Mouse (Mus musculus): ENCODE measurements at regions not wholly inside any gene's neighbourhood (a gene's known extent, or its start where the extent isn't known, plus 50 kb on each side); places are given as distances from the start of the nearest gene placed in this dataset.

GRCm38 (mm10) chr8:76038526-76038925, 590.0 kb downstream of the Iqcm start:
- no peak for DNase-seq (ENCODE audit: extremely low read depth, low read depth, low spot score)

DNA sequence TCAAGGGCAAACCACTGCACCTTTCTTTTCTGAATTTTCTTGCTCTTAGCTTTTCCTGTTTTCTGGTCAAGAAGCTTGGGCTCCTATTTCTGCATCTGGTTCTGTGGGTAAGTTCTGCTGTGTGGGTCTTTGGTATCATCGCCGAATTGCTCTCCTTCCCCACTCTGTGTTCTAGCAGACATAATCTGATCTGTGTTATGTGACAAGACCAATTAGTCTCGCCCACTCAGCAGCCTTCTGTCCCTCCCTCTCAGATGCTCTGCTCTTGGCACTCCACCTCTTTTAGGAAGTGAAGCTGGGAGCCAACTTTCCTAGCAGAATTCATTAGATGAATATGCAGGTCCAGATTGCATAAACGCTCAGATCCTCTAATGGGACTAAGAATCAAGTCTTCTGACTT, 603.5 kb downstream of the Iqcm start:
- no peak for DNase-seq (ENCODE audit: extremely low read depth, low read depth, low spot score)

DNA sequence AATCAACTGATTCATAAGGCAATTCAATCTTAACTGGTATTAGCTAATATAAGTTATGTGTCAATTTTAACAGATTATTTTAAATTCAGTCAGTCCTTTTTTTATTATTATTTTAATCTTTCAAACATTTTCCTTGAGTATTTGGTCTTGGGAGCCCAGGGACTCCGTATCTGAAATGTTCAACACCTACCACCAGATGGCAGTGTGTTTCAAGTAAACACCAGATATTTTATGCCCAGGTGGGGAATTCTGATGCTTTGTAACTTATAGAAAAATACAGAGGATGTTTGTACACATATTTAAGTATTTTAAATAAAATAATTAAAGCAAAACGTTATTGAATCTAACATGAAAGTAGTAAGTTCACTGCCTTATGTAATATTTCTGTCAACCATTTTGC, 619.2 kb downstream of the Iqcm start:
- DNase-seq (ENCODE audit: extremely low read depth, low read depth, low spot score), result no peak

GRCm38 (mm10) chr8:76072671-76073351, 624.3 kb downstream of the Iqcm start:
- DNase-seq (ENCODE audit: extremely low read depth, low read depth, low spot score), result no peak

- peak; percentile 56 for DNase-seq (ENCODE audit: extremely low read depth, low read depth, low spot score)
Observed at GRCm38 (mm10) chr8:76120587-76121145, 672.2 kb downstream of the Iqcm start.

- DNase-seq (ENCODE audit: extremely low read depth, low read depth, low spot score), result no peak
Observed at GRCm38 (mm10) chr8:76127486-76127885, 679.0 kb downstream of the Iqcm start.

GRCm38 (mm10) chr8:76137219-76137618, 688.7 kb downstream of the Iqcm start:
- DNase-seq (ENCODE audit: extremely low read depth, low read depth, low spot score), result no peak

- DNase-seq (ENCODE audit: extremely low read depth, low read depth, low spot score), result no peak
Observed at GRCm38 (mm10) chr8:76148681-76149080, 700.2 kb downstream of the Iqcm start.

DNA sequence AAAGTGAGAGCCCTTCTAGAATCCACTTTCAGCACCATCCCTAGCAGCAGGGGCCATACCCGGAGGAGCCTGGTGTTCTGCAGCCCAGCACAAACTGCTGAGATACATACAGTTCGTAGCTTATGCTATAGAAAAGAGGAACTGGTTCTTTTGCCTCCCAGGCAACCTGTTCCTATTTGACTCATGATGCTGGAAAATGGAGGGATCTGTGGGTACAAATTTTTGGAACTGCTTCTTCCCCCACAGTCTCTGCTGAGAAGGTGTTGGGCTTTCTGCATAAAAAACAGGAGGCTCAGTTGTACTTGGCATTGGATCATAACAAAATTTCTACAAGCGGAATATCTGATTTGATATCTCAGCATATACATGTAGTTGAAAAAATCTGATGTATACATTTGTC, 716.7 kb upstream of the Nr3c2 start:
- DNase-seq (ENCODE audit: extremely low read depth, low read depth, low spot score), result no peak

DNA sequence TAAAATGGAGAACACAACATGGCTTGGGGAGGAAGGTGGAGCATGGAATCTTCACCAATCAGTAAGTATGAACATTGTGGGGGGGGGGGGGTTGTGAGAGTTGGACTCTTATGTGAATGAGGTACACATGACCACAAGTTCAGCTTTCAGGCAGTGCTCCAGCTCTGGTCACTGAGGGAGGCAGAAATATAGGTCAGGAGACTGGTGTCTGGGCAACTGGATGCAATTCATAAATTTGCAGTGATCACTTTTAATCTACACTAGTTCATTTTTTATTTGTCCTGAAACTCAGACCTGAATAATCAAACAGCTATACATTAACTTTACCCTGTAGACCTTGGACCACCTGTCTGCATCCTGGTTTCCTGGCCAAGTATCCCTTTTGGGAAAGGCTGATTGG, 715.4 kb upstream of the Nr3c2 start:
- DNase-seq (ENCODE audit: extremely low read depth, low read depth, low spot score), result no peak

DNA sequence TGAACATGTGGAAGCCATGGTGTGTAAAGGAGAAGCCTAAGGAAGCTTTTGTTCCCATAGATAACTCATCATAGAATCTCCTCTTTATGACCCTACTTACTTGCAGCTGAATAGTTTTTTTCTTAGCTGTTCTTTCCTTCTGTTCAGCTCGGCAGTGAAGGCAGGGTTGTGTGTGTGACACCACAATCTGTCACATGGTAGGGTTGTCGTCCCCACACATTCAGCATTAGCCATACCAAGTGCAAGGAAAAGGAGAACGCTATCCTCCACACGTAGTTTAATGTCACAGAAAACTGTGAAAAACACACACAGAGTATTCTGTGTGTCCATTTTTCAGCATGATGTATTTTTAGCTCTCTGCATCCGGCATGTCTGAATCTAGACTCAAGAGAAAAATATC, 711.9 kb upstream of the Nr3c2 start:
- no peak for DNase-seq (ENCODE audit: extremely low read depth, low read depth, low spot score)

DNA sequence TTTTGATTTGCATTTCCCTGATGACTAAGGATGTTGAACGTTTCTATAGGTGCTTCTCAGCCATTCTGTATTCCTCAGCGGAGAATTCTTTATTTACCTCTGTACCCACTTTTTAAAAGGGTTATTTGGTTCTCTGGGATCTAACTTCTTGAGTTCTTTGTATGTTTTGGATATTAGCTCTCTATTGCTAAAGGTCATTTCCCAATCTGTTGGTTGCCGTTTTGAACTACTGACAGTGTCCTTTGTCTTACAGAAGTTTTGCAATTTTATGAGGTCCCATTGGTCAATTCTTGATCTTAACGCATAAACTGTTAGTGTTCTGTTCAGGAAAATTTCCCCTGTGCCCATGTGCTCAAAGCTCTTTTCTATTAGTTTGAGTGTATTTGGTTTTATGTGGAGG, 687.4 kb upstream of the Nr3c2 start:
- peak; percentile 50 for DNase-seq (ENCODE audit: extremely low read depth, low read depth, low spot score)

DNA sequence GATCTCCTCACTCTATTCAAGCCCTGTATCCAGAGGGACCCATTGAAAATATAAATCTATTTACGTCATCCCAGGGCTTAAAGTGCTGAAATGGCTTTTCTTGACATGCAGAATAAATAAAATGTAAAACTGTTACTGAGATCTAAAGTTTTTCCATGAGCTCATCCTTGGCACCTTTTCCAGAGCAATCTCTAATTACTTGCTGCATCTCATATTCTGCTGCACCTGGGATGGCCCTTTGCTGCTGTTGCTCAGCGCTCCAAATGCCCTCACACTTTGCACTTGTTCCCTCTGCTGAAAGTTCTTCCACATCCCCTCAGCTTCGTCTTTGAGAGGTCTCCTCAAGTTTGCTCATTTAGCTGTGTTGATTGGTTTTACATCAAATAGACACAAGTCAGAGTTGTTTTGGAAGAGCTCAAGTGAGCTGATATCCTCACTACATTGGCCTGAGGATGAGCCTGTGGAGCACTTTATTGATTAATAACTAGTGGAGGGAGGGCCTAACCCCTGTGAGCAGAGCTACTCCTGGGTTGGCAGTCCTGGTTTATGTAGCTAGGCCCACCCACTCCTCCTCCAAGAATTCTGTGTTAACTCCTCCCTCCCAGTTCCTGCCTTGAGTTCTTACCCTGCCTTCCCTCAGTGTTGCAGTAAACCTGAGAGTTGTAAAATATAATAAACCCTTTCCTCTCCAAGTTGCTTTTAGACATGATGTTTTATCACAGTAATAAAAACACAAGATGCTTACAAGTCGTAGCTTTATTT, 681.2 kb upstream of the Nr3c2 start:
- DNase-seq (ENCODE audit: extremely low read depth, low read depth, low spot score), result no peak

DNA sequence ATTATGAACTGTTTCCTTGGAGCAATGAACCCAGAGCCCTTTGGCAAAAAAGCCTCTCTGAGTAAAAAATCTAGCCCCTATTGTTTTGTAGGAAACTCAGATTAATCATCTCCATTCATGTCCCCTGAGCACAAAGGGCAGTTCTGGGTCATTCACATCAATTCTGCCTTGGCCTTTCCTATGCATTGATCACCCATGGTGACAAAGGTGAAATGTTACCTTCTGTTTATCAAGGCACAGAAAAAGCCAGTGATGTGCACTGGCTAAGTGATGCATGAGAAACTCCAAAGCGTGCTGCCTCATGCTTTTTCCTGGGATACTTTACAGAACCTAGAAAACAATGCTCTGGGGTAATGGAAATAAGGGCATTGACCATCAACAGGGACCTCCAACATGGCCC, 668.4 kb upstream of the Nr3c2 start:
- no peak for DNase-seq (ENCODE audit: extremely low read depth, low read depth, low spot score)

GRCm38 (mm10) chr8:76249194-76249593, 650.0 kb upstream of the Nr3c2 start:
- DNase-seq (ENCODE audit: extremely low read depth, low read depth, low spot score), result no peak

DNA sequence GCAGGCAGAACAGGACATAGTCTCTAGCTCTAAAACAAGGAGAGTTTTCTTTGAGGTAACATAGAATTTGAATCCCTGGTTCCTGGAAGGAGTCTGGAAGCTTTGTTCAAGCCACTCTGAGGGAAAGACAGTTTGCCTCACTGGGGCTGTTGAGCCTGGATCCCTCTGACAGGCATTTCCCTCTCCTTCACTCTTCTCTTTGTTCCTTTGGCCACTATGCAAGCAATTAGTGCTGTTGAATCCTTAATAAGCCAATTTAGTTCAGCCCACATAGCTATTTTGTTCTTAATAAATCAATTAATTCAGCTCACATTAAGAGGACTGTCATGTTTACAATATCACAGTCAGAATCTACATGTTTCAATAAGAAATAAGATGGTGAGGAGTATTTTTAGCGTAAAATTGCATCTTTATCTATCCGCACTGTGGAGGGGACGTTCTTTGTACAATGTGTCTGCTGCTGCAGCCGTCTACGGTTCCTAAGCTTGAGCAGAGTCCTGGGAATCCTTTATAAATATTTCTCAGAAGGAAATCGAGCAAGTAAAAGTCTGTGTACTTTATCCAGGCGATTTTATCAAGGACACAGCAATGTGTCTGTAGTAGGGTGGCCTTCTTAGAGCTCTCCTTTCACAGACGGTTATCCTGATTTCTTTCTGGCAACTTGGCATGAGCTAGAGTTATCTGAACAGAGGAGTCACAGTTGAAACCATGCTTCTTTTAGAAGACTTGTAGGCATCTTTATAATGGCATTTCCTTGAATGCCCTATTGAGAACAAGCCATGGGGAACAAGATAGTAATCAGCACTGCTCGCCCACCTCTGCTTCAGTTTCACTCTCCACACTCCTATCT, 646.9 kb upstream of the Nr3c2 start:
- DNase-seq (ENCODE audit: extremely low read depth, low read depth, low spot score), result no peak
